Mouse (Mus musculus) gastrocnemius, adult 2 months (tissue): ENCODE measurements around the gene Efemp2. TPM values are rescaled to one million over a fixed set of nuclear protein-coding genes. Genes with fewer than 3 reads are reported as not detected.
"Not testable (repeated sequence)": the region's sequence is repeated elsewhere in the genome, so short reads cannot be mapped to it uniquely, and the experiment has no call there.

Experiments used
- DNase-seq: peaks from one replicate; pipeline ENCODE4 v3.0.0; 2022
- H3K27ac ChIP-seq: fragments of 200-600 bp; 2 replicates; pipeline ENCODE4 v1.8.1; 2022; ENCODE audit warnings: mild to moderate bottlenecking
- H3K4me3 ChIP-seq: fragments of 200-600 bp; 2 replicates; pipeline ENCODE4 v1.8.1; 2022; ENCODE audit warnings: mild to moderate bottlenecking, moderate library complexity
- CTCF ChIP-seq: fragments of 200-600 bp; IDR thresholded peaks from 2 replicates; pipeline ENCODE4 v1.8.1; 2022; ENCODE audit warnings: antibody characterized with exemption, mild to moderate bottlenecking, moderate library complexity
- intact Hi-C: fragments of 180-260 bp; cut with DNase I; formaldehyde crosslinking; loops from one replicate; pipeline ENCODE4 v1.15.1; 2025
- total RNA-seq, 2 experiments: library from RNA; stranded (reverse); gene quantifications; 2 replicates each; pipeline ENCODE4 v1.2.3; 2021

Efemp2 gene
- total RNA-seq, 2 experiments from 2014 or later: 3.4 to 6.6 TPM

- Histone ChIP-seq H3K27ac (no peak overlapping the region), H3K4me3 (no peak overlapping the region)
- intact Hi-C loops: loop anchor here (2.0 to 5.0 kb wide), 2 partner anchors 23 to 79 kb away; no protein-coding TSS in a partner anchor
- DNase-seq: no peak
- TF ChIP-seq CTCF: no peak
Measured at GRCm38 (mm10) chr19:5485821-5486220, 12.1 kb downstream of the Efemp2 start.

- H3K4me3 ChIP-seq: no peak overlapping the region
- intact Hi-C loops: loop anchor here (2.0 to 5.0 kb wide), 2 partner anchors 23 to 79 kb away; no protein-coding TSS in a partner anchor
- no peak for TF ChIP-seq CTCF
- no peak overlapping the region for H3K27ac ChIP-seq
- no peak for DNase-seq
Measured at GRCm38 (mm10) chr19:5486286-5486685, 12.5 kb downstream of the Efemp2 start.

GRCm38 (mm10) chr19:5486771-5487170, 13.0 kb downstream of the Efemp2 start:
- H3K27ac ChIP-seq: peak overlapping the region; percentile 98; the same call in 1 of the 2 replicates
- intact Hi-C loops: loop anchor here (2.0 to 5.0 kb wide), 2 partner anchors 24 to 79 kb away; no protein-coding TSS in a partner anchor
- H3K4me3 ChIP-seq: no peak overlapping the region; the same call in none of the 2 replicates
- DNase-seq: no peak
- TF ChIP-seq CTCF: no peak

DNA sequence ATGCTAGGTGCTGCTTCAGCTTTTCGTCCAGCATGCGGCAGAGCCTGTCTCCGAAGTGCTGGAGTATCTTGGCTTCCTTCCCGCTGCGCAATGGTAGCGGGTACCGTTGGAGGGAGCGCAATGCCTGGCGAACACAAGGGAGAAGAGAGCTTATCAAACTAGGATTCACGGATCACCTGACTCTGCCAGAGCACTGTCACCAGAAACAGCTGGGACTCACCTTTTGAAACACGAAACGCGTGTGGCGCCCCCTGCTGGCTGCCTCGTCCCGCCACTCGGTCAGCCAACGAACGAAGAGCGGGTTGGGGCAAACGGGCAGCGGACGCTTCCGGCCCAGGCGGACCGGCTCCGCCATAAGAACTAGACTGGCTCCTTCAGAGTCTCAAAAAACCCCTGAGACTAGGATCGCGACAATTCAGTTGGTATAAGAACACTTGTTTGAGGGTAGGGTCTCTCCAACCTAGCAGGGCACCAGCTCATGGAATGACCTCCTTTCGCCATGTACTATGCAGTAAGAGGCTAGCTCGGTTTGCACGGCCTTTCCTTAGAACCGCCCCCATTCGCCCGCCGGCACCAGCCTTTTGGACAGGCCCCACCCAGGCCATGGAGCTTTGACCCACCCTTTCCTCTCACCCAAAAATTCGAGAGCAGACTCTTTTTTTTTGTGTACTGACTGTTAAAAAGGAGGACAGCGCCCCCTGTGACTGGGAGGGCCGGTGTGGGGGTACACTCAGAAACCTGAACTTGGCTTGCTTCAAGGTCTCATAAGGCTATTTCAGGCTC, 14.2 kb downstream of the Efemp2 start, which contains the start of gene Mus81:
Gene Mus81 (minus strand): TSS at position 635 of the 783 bp plus-strand sequence.
- TF ChIP-seq CTCF: peak; percentile 87
- peak within 1 kb of the TSS; percentile 100 for H3K4me3 ChIP-seq
- peak; percentile 97 for DNase-seq
- intact Hi-C loops: loop anchor here (2.0 to 5.0 kb wide), 3 partner anchors 25 to 81 kb away; partner anchors contain the start of genes AI837181 and Drap1
- H3K27ac ChIP-seq: peak within 1 kb of the TSS; percentile 98

- TF ChIP-seq CTCF: no peak
- peak overlapping the region; percentile 100 for H3K4me3 ChIP-seq
- peak overlapping the region; percentile 98 for H3K27ac ChIP-seq
- peak; percentile 98 for DNase-seq
- intact Hi-C loops: loop anchor here (2.0 to 5.0 kb wide), 2 partner anchors 64 to 82 kb away; partner anchors contain the start of genes AI837181 and Drap1
Measured at GRCm38 (mm10) chr19:5488878-5489571, 15.3 kb downstream of the Efemp2 start.

GRCm38 (mm10) chr19:5489721-5490120, 16.0 kb downstream of the Efemp2 start:
- peak overlapping the region; percentile 100 for H3K4me3 ChIP-seq
- H3K27ac ChIP-seq: peak overlapping the region; percentile 98
- intact Hi-C loops: loop anchor here (2.0 to 5.0 kb wide), 3 partner anchors 21 to 82 kb away; partner anchors contain the start of genes AI837181, Drap1 and Snx32
- DNase-seq: not testable (repeated sequence)

DNA sequence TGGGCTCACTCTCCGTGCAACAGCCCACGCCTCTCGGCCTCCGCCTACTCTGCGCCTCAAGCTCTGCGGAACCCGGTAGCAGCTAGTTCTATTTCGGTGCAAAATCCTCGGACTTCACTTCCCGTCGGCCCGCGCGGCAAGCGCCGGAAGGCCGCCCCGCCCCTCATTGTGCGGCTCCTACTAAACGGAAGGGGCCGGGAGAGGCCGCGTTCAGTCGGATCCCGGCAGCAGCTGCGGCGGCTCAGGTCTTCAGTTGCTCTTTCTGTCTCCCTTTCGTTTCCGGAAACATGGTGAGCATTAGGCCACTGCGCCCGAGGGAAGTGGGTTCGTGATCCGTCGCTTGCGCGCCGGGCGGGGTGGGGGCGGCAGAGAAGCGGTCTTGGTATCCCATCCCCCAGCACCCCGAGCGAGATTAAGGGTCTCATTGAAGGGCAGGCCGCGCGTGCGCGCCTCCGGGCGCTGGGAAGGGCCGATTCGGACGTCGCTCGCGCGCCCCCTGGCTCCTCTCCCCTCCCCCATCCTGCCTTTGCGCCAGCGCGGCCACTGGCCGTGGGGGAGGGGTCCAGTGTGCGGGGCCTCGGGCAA, 16.7 kb downstream of the Efemp2 start, which contains the start of gene Cfl1:
Gene Cfl1 (plus strand): TSS at position 143 of the 585 bp plus-strand sequence.
- TF ChIP-seq CTCF: no peak
- H3K27ac ChIP-seq: peak within 1 kb of the TSS; percentile 98
- intact Hi-C loops: loop anchor here (2.0 kb wide), 1 partner anchor 20 kb away; the partner anchor contains the start of gene Snx32
- H3K4me3 ChIP-seq: peak within 1 kb of the TSS; percentile 100
- DNase-seq: peak; percentile 96

- TF ChIP-seq CTCF: no peak
- Histone ChIP-seq H3K4me3 (peak overlapping the region; percentile 100), H3K27ac (peak overlapping the region; percentile 98)
- intact Hi-C loops: loop anchor here (2.0 kb wide), 1 partner anchor 20 kb away; the partner anchor contains the start of gene Snx32
- peak; percentile 89 for DNase-seq
Measured at GRCm38 (mm10) chr19:5490898-5491708, 17.3 kb downstream of the Efemp2 start.

- no peak for TF ChIP-seq CTCF
- intact Hi-C loops: no loop called here
Measured at GRCm38 (mm10) chr19:5492641-5493040, 18.9 kb downstream of the Efemp2 start.

DNA sequence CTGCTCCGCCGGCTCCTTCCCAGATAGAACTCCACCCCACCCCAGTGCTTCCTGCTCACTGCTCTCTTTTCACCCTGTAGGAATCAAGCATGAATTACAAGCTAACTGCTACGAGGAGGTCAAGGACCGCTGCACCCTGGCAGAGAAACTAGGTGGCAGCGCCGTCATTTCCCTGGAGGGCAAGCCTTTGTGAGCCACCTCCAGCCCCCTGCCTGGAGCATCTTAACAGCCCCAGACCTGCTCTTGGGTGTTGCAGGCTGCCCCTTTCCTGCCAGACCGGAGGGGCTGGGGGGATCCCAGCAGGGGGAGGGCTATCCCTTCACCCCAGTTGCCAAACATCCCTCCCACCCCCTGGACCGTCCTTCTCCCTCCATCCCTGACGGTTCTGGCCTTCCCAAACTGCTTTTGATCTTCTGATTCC, 19.6 kb downstream of the Efemp2 start:
- intact Hi-C loops, DNase-seq, H3K27ac ChIP-seq: not testable (repeated sequence)
- H3K4me3 ChIP-seq: peak overlapping the region; percentile 100

More at GRCm38 (mm10) chr19:5492641-5493040, 18.9 kb downstream of the Efemp2 start:
- DNase-seq: no peak
- H3K4me3 ChIP-seq: peak overlapping the region; percentile 100; the same call in 1 of the 2 replicates
- H3K27ac ChIP-seq: peak overlapping the region; percentile 24; the same call in 1 of the 2 replicates

GRCm38 (mm10) chr19:5494314-5494713, 20.6 kb downstream of the Efemp2 start:
- peak overlapping the region; percentile 49; the same call in 1 of the 2 replicates for H3K27ac ChIP-seq
- no peak overlapping the region for H3K4me3 ChIP-seq
- intact Hi-C loops: no loop called here
- DNase-seq: no peak
- TF ChIP-seq CTCF: no peak
